Mouse (Mus musculus): ENCODE data around the gene Ntng1. TPM values are rescaled to one million over a fixed set of nuclear protein-coding genes. Genes with fewer than 3 reads are reported as not detected.

The Ntng1 gene
- polyA plus RNA-seq, 1 experiment from 2014 or later = 0.68 TPM

GRCm38 (mm10) chr3:110022783-110023599 lies 120.8 kb downstream of the Ntng1 start:
- no peak overlapping the region for H3K27ac ChIP-seq (ENCODE audit: low read length)
- H3K27me3 ChIP-seq (replicated peaks; ENCODE audit: insufficient read depth, low read length) = no peaks in the 10 kb centered on the region
- no peak for ATAC-seq
- no peak for DNase-seq (ENCODE audit: low spot score)
- no peak overlapping the region for H3K9ac ChIP-seq (replicated peaks; ENCODE audit: low read depth)
- H3K4me2 ChIP-seq (replicated peaks; ENCODE audit: low read depth, low read length) = no peak overlapping the region
- H3K36me3 ChIP-seq (ENCODE audit: insufficient read depth, low read length) = no peaks in the 10 kb centered on the region
- no peak for TF ChIP-seq EP300 (IDR thresholded peaks at IDR 0.05)
- no peak for TF ChIP-seq CTCF (IDR thresholded peaks at IDR 0.05)
- no peak overlapping the region for H3K4me3 ChIP-seq (ENCODE audit: low read depth, low read length)
- no peaks in the 10 kb centered on the region for H3K9me3 ChIP-seq (ENCODE audit: low read length)
- WGBS = 17% methylated on average over 18 of the region's 18 CpGs
- no peaks in the 10 kb centered on the region for H3K4me1 ChIP-seq (ENCODE audit: insufficient read depth, low read depth, low read length)

- no peak for TF ChIP-seq CTCF (IDR thresholded peaks at IDR 0.05)
- TF ChIP-seq EP300 (IDR thresholded peaks at IDR 0.05) = no peak
- ATAC-seq (no peak), DNase-seq (ENCODE audit: low spot score) (no peak)
- Histone ChIP-seq H3K27ac (ENCODE audit: low read length) (no peak overlapping the region), H3K9ac (replicated peaks; ENCODE audit: low read depth) (no peak overlapping the region), H3K4me1 (ENCODE audit: insufficient read depth, low read depth, low read length) (no peaks in the 10 kb centered on the region), H3K36me3 (ENCODE audit: insufficient read depth, low read length) (no peaks in the 10 kb centered on the region), H3K27me3 (replicated peaks; ENCODE audit: insufficient read depth, low read length) (no peaks in the 10 kb centered on the region), H3K9me3 (ENCODE audit: low read length) (no peaks in the 10 kb centered on the region), H3K4me3 (ENCODE audit: low read depth, low read length) (no peak overlapping the region), H3K4me2 (replicated peaks; ENCODE audit: low read depth, low read length) (no peak overlapping the region)
- WGBS = 63% methylated on average over 13 of the region's 14 CpGs
These were observed 132.8 kb downstream of the Ntng1 start for GRCm38 (mm10) chr3:110010870-110011626.

- TF ChIP-seq EP300 (IDR thresholded peaks at IDR 0.05) = no peak
- TF ChIP-seq CTCF (IDR thresholded peaks at IDR 0.05) = no peak
- H3K27ac ChIP-seq (ENCODE audit: low read length) = no peak overlapping the region
- no peaks in the 10 kb centered on the region for H3K27me3 ChIP-seq (replicated peaks; ENCODE audit: insufficient read depth, low read length)
- H3K9me3 ChIP-seq (ENCODE audit: low read length) = no peaks in the 10 kb centered on the region
- H3K4me1 ChIP-seq (ENCODE audit: insufficient read depth, low read depth, low read length) = no peaks in the 10 kb centered on the region
- 86% methylated on average over 2 of the region's 2 CpGs for WGBS
- H3K9ac ChIP-seq (replicated peaks; ENCODE audit: low read depth) = no peak overlapping the region
- no peaks in the 10 kb centered on the region for H3K36me3 ChIP-seq (ENCODE audit: insufficient read depth, low read length)
- no peak overlapping the region for H3K4me3 ChIP-seq (ENCODE audit: low read depth, low read length)
- no peak overlapping the region for H3K4me2 ChIP-seq (replicated peaks; ENCODE audit: low read depth, low read length)
- ATAC-seq (no peak), DNase-seq (ENCODE audit: low spot score) (no peak)
These were observed 133.4 kb downstream of the Ntng1 start for GRCm38 (mm10) chr3:110010441-110010840.

GRCm38 (mm10) chr3:110000349-110000748 lies 143.5 kb downstream of the Ntng1 start:
- ATAC-seq (no peak), DNase-seq (ENCODE audit: low spot score) (no peak)
- H3K9me3 ChIP-seq (ENCODE audit: low read length) = no peaks in the 10 kb centered on the region
- WGBS = 50% methylated on average over 5 of the region's 5 CpGs
- TF ChIP-seq CTCF (IDR thresholded peaks at IDR 0.05) = no peak
- H3K27ac ChIP-seq (ENCODE audit: low read length) = no peak overlapping the region
- no peaks in the 10 kb centered on the region for H3K36me3 ChIP-seq (ENCODE audit: insufficient read depth, low read length)
- H3K4me2 ChIP-seq (replicated peaks; ENCODE audit: low read depth, low read length) = no peak overlapping the region
- no peak overlapping the region for H3K4me3 ChIP-seq (ENCODE audit: low read depth, low read length)
- no peaks in the 10 kb centered on the region for H3K27me3 ChIP-seq (replicated peaks; ENCODE audit: insufficient read depth, low read length)
- no peak overlapping the region for H3K9ac ChIP-seq (replicated peaks; ENCODE audit: low read depth)
- no peaks in the 10 kb centered on the region for H3K4me1 ChIP-seq (ENCODE audit: insufficient read depth, low read depth, low read length)

GRCm38 (mm10) chr3:109995663-109996024 lies 148.2 kb downstream of the Ntng1 start:
- H3K27me3 ChIP-seq (replicated peaks; ENCODE audit: insufficient read depth, low read length) = no peaks in the 10 kb centered on the region
- TF ChIP-seq CTCF (IDR thresholded peaks at IDR 0.05) (no peak), EP300 (IDR thresholded peaks at IDR 0.05) (no peak)
- no peak for ATAC-seq

GRCm38 (mm10) chr3:109994978-109995662 lies 148.7 kb downstream of the Ntng1 start:
- DNase-seq (ENCODE audit: low spot score) (no peak), ATAC-seq (no peak)
- H3K27ac ChIP-seq (ENCODE audit: low read length) = no peak overlapping the region
- no peak overlapping the region for H3K4me3 ChIP-seq (ENCODE audit: low read depth, low read length)
- no peaks in the 10 kb centered on the region for H3K27me3 ChIP-seq (replicated peaks; ENCODE audit: insufficient read depth, low read length)
- no peak overlapping the region for H3K4me2 ChIP-seq (replicated peaks; ENCODE audit: low read depth, low read length)
- no peaks in the 10 kb centered on the region for H3K9me3 ChIP-seq (ENCODE audit: low read length)
- TF ChIP-seq EP300 (IDR thresholded peaks at IDR 0.05) (no peak), CTCF (IDR thresholded peaks at IDR 0.05) (no peak)
- H3K4me1 ChIP-seq (ENCODE audit: insufficient read depth, low read depth, low read length) = no peaks in the 10 kb centered on the region
- 41% methylated on average over 6 of the region's 6 CpGs for WGBS
- no peaks in the 10 kb centered on the region for H3K36me3 ChIP-seq (ENCODE audit: insufficient read depth, low read length)
- no peak overlapping the region for H3K9ac ChIP-seq (replicated peaks; ENCODE audit: low read depth)

More at GRCm38 (mm10) chr3:109995663-109996024, 148.2 kb downstream of the Ntng1 start:
- H3K36me3 ChIP-seq (ENCODE audit: insufficient read depth, low read length) = no peaks in the 10 kb centered on the region
- no peaks in the 10 kb centered on the region for H3K4me1 ChIP-seq (ENCODE audit: insufficient read depth, low read depth, low read length)
- H3K4me2 ChIP-seq (replicated peaks; ENCODE audit: low read depth, low read length) = no peak overlapping the region
- H3K4me3 ChIP-seq (ENCODE audit: low read depth, low read length) = no peak overlapping the region
- H3K27ac ChIP-seq (ENCODE audit: low read length) = no peak overlapping the region
- 68% methylated on average over 4 of the region's 4 CpGs for WGBS
- no peak overlapping the region for H3K9ac ChIP-seq (replicated peaks; ENCODE audit: low read depth)
- H3K9me3 ChIP-seq (ENCODE audit: low read length) = no peaks in the 10 kb centered on the region
- no peak for DNase-seq (ENCODE audit: low spot score)
